Mouse (Mus musculus): ENCODE measurements around the gene Tmbim1. TPM values are rescaled to one million over a fixed set of nuclear protein-coding genes. Genes with fewer than 3 reads are reported as not detected.

Tmbim1 gene
- total RNA-seq, 1 experiment from 2014 or later: 1.9 TPM

GRCm38 (mm10) chr1:74298996-74299395 is 6.4 kb downstream of the Tmbim1 start:
- no peak for ATAC-seq (ENCODE audit: extremely low read depth, insufficient number of reproducible peaks, low FRiP score, poor library complexity, severe bottlenecking)

DNA sequence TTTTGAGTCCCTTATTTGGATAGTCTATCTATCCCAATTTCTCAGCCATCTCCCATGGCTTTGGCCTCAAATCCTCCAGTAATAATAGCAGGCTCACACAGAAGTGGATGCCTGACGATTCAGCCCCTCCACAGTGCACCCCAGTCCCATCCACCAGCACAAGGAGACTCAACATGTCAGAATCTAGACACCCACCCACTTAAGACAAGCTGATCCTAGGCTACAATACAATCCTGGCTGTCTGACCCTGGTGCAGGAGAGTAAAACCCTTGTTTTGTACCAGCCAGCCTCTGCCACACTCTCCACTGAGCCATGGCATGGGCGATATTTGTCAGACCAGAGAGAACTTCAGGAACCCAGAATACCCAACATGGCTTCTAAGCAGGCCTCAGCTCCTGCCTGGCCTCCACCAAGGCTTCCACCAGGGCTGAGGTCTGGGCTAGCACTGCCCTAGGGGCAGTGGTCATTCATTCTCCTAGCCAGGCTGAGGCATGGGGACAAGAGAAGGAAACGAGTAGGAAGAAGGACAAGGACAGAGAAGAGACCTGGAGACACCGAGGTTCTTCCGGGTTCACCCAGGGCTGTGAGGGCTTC is 7.2 kb downstream of the Tmbim1 start:
- ATAC-seq (ENCODE audit: extremely low read depth, insufficient number of reproducible peaks, low FRiP score, poor library complexity, severe bottlenecking): no peak

DNA sequence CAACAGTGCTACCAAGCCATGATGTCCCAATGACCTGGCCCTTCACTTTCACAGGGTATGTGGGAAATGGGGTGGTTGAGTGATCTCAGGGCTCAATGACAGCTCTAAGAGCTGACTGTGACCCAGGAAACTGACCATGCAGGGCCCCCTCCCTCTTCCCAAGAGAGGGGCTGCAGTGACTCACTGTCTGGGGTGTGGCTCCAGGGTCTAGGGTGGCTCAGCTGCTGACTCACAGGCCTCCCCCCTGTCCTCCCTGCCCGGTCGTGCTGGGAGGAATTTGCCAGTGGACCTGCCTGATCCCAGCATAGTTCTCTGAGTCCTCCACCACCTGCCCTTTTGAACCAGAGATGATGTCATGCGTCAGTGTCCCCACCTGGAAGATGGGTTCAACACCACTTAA is 8.2 kb downstream of the Tmbim1 start:
- no peak for ATAC-seq (ENCODE audit: extremely low read depth, insufficient number of reproducible peaks, low FRiP score, poor library complexity, severe bottlenecking)

DNA sequence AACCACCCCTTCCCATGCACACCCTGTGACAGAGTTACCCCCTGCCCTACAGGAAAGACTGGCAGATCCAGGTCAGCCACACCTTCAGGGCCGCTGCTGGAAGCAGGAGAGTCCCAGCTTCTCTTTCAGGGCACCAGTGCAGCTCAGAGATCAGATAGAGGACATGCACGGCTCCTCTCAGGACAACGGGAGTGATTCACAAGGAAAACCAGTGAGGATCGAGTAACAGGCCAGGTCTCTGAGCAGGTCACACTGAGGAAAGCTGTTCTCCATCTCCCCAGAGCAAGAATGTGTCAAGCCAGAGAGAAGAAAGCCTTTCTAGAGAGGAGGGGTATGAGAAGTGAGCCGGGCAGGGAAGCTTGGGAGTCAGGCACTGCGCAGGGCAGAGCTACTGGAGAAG is 8.9 kb downstream of the Tmbim1 start:
- ATAC-seq (ENCODE audit: extremely low read depth, insufficient number of reproducible peaks, low FRiP score, poor library complexity, severe bottlenecking): no peak

DNA sequence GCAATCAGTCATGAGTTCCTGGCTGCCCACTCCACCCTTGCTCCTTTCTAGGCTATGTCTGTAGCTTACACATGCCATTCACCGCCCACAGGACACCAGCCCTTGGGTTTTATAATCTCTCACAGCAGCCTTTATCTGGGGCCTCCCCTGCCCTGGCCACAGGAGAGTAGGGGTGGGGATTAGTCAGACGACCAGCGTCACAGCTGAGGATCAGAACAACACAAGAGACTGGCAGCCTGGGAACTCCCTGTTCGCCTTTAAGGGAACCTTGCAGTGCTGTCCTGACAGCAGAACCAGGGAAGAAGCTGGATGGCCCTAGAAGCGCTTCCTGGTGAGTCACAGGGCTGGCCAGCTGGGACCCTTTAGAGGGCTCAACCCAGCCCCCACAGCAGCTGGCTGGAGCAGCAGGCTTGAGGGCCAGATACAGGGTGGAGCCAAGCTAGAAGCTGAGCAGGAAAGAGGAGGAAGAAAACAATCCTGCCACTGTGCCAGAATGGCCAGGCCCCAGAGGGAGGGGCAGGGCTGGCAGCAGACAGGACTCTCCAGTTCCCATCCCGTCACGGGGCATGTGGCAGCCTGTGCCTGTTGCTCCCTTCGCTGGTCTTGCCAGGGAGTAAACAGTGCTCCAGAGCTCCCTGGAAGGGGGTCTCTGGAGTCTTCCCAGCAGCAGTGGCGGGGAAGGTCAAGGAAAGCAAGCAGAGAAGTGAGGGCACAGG is 9.8 kb downstream of the Tmbim1 start:
- ATAC-seq (ENCODE audit: extremely low read depth, insufficient number of reproducible peaks, low FRiP score, poor library complexity, severe bottlenecking): no peak

- no peak for ATAC-seq (ENCODE audit: extremely low read depth, insufficient number of reproducible peaks, low FRiP score, poor library complexity, severe bottlenecking)
Observed at GRCm38 (mm10) chr1:74294733-74295455, 10.5 kb downstream of the Tmbim1 start.

- ATAC-seq (ENCODE audit: extremely low read depth, insufficient number of reproducible peaks, low FRiP score, poor library complexity, severe bottlenecking): no peak
Observed at GRCm38 (mm10) chr1:74294090-74294643, 11.3 kb downstream of the Tmbim1 start.

DNA sequence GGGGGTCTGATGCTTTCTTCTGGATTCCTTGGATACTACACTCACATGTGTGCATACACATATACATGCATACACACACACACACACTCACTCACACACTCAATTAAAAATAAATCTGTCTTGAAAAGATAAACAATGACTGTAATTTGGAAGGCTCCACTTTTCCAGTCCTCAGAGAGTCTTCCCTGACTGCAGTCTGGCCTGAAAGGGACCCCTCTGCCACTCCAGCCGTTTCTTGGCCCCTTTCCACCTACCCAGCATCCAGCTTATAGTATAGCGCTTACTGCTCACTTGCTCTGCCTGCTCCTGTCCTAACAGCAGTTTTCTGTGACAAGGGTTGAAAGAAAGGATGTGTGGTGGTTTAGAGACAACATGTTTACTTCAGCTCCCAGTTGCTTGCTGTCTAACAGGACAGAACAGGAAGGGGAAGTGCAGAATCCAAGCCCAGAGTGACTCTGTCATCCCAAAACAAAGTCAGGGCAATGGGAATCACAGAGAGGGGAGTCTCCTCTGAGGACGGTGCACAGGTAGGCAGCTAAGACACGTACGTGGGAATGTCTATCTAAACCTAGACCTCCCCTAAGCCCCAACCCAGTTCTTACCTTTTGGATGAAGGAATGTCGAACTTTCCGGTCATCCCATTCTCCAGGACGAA is 12.0 kb downstream of the Tmbim1 start:
- ATAC-seq (ENCODE audit: extremely low read depth, insufficient number of reproducible peaks, low FRiP score, poor library complexity, severe bottlenecking): no peak

DNA sequence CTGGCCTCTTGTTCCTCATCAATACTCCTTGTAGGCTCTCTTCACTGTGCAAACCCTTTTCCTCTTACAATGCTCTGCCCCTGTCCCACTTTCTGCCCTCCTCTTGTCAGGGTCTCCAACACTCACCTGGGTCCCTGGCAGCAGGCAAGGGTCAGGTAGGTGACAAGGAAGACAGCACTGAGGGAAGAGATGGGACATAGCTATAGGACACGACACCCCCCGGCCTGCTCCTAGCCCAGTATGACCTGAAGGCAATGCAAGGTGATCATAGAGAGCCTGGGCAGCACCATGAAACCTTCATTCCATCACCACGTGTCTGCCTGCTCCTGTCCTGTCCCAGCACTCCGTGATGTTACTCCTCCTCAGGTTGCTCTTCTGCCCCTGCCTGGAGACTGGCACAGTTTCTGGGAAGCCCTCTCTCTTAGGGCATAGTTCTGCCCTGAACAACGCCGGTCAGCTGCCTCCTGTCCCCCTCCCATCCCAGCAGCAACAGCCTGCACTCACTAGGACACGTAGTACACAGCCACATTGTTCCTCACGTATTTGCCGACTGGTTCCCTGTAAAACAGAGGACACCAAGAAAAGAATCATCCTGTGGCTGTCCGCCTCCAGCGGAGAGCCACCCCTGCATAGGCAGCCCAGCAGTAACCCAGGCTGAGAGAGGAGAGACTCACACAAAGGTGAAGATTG is 12.9 kb downstream of the Tmbim1 start:
- ATAC-seq (ENCODE audit: extremely low read depth, insufficient number of reproducible peaks, low FRiP score, poor library complexity, severe bottlenecking): no peak

- ATAC-seq (ENCODE audit: extremely low read depth, insufficient number of reproducible peaks, low FRiP score, poor library complexity, severe bottlenecking): no peak
Observed at GRCm38 (mm10) chr1:74290141-74290540, 15.3 kb downstream of the Tmbim1 start.

DNA sequence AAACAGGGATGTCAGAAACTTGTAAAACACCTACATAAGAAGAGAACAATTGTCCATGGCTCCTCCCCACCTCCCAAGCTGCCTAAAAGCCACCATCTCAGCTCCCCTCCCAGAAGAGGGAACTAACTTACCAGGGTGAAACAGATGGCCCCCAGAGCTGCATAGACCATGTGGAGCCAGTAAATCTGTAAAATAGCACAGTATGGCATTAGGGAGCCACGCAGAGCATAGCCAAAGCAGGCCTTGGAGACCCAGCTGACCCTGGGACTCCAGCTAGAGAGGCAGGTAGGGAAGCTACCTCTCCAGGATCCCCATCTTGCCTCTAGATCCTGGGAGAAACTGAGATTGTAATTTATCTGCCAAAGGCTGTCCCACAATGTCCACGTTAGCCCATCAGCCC is 15.7 kb downstream of the Tmbim1 start:
- ATAC-seq (ENCODE audit: extremely low read depth, insufficient number of reproducible peaks, low FRiP score, poor library complexity, severe bottlenecking): no peak

- no peak for ATAC-seq (ENCODE audit: extremely low read depth, insufficient number of reproducible peaks, low FRiP score, poor library complexity, severe bottlenecking)
Observed at GRCm38 (mm10) chr1:74289248-74289647, 16.2 kb downstream of the Tmbim1 start.

DNA sequence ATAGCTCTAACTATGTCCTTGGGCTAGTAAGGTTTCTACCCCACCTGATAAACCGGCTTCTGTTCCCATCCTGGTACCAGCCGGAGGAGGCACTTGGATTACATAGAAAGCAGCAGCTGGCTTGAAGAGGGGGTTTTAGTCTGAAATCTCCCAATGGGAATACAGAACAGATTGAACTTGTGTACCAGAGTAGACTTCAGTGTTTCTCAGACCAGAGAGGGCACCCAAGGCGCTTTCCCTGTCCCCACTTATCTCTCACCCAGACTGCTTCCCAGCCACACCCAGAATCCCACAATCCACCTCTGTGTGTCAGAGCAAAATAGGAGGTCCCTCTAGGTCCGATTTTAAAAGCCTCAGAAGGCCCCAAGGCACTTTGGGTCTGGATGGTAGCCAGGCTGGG is 17.1 kb downstream of the Tmbim1 start:
- no peak for ATAC-seq (ENCODE audit: extremely low read depth, insufficient number of reproducible peaks, low FRiP score, poor library complexity, severe bottlenecking)

GRCm38 (mm10) chr1:74286869-74287607 is 18.4 kb downstream of the Tmbim1 start:
- peak; percentile 33 for ATAC-seq (ENCODE audit: extremely low read depth, insufficient number of reproducible peaks, low FRiP score, poor library complexity, severe bottlenecking)

DNA sequence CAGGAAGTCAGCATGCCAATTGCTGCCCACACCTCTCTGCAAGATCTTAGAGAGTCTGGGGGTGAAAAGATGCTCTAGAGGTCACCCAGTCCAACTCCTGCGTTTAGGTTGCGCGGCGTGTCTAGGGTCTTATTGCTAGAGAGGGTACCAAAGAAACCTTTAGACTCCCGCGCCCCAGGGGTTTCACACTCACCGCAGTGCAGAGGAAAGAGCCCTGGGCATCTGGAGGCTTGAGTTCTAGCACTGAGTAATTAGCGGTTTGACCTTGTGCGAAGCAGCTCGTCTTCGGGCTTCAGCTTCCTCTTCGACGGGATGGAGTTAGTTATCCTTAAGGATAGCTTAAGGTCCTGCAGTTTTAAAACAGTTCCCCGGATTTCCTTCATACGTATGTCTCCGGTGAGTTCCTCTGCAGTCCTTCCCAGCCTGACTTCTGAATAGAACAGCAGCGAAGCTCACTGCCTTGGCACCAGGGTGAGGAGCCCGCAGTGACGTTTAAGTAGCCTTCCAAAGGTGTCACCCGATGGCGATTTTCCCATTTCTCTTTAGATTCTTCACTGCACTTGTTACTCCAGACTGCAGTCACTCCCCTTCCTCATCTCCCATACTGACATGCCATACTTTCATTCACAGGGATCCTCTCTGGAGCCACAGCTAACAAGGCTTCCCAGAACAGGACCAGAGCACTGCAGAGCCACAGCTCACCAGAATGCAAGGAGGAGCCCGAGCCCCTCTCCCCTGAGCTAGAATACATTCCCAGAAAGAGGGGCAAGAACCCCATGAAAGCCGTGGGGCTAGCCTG is 20.0 kb downstream of the Tmbim1 start:
- ATAC-seq (ENCODE audit: extremely low read depth, insufficient number of reproducible peaks, low FRiP score, poor library complexity, severe bottlenecking): no peak

GRCm38 (mm10) chr1:74284543-74285160 is 20.8 kb downstream of the Tmbim1 start, which contains the start of the genes Aamp and Pnkd:
Gene Aamp, minus strand, starts transcription at chr1:74284738.
Gene Pnkd, plus strand, starts transcription at chr1:74284930.
- peak; percentile 89 for ATAC-seq (ENCODE audit: extremely low read depth, insufficient number of reproducible peaks, low FRiP score, poor library complexity, severe bottlenecking)
